Mouse (Mus musculus) myocyte (in vitro differentiated cells): ENCODE measurements around the gene Dhx57. TPM values are rescaled to one million over a fixed set of nuclear protein-coding genes. Genes with fewer than 3 reads are reported as not detected.
A peak's percentile ranks its signal among the peaks of the same experiment; 100 is the strongest.

Source experiments
- H3K27me3 ChIP-seq: one replicate; pipeline ENCODE4 v1.6.1; 2011; ENCODE audit not compliant: control insufficient read depth, insufficient read depth, insufficient read length
- H3K36me3 ChIP-seq: one replicate; pipeline ENCODE4 v1.6.1; 2011; ENCODE audit not compliant: control insufficient read depth, insufficient read depth
- H3K4me2 ChIP-seq: one replicate; pipeline ENCODE4 v1.6.1; 2011; ENCODE audit warnings: low read depth, control low read depth
- H3K4me3 ChIP-seq: one replicate; pipeline ENCODE4 v1.5.1; 2011; ENCODE audit warnings: mild to moderate bottlenecking, control low read depth, moderate library complexity
- H3K79me2 ChIP-seq: one replicate; pipeline ENCODE4 v1.6.1; 2011; ENCODE audit not compliant: control insufficient read depth, insufficient read depth
- H3ac ChIP-seq: one replicate; pipeline ENCODE4 v1.6.1; 2011; ENCODE audit not compliant: control insufficient read depth, insufficient read length
- CEBPB ChIP-seq: IDR thresholded peaks from 2 replicates; pipeline ENCODE4 v1.6.1; 2011; ENCODE audit warnings: mild to moderate bottlenecking, moderate library complexity; ENCODE audit not compliant: poor library complexity, insufficient read depth, severe bottlenecking
- E2F4 ChIP-seq: IDR thresholded peaks from one replicate; pipeline ENCODE4 v1.6.1; 2011; ENCODE audit warnings: mild to moderate bottlenecking, control low read depth, moderate library complexity; ENCODE audit not compliant: insufficient read depth
- MAX ChIP-seq: IDR thresholded peaks from one replicate; pipeline ENCODE4 v1.6.1; 2011; ENCODE audit warnings: low read depth, mild to moderate bottlenecking, control low read depth
- MYOD1 ChIP-seq, 3 experiments: IDR thresholded peaks; one replicate each; pipeline ENCODE4 v1.6.1; 2011; ENCODE audit warnings: control low read depth in 2 of 3, low read depth in 2 of 3, mild to moderate bottlenecking in 2 of 3, moderate library complexity in 1 of 3; ENCODE audit not compliant: insufficient read length in 2 of 3, control insufficient read depth in 1 of 3
- MYOG ChIP-seq, 3 experiments: IDR thresholded peaks; one replicate each; pipeline ENCODE4 v1.6.1; 2011; ENCODE audit warnings: control low read depth in 2 of 3, low read depth in 2 of 3, mild to moderate bottlenecking in 2 of 3; ENCODE audit not compliant: insufficient read length in 2 of 3, control insufficient read depth in 1 of 3, insufficient read depth in 1 of 3
- POLR2A ChIP-seq: IDR thresholded peaks from one replicate; pipeline ENCODE4 v1.6.1; 2011; ENCODE audit warnings: low read depth, mild to moderate bottlenecking, control low read depth, moderate library complexity; ENCODE audit not compliant: insufficient read length
- POLR2AphosphoS2 ChIP-seq: IDR thresholded peaks from one replicate; pipeline ENCODE4 v1.6.1; 2011; ENCODE audit warnings: low read depth, control low read depth; ENCODE audit not compliant: insufficient read length
- REST ChIP-seq: IDR thresholded peaks from one replicate; pipeline ENCODE4 v1.6.1; 2011; ENCODE audit warnings: mild to moderate bottlenecking, control low read depth, moderate library complexity; ENCODE audit not compliant: insufficient read depth, insufficient read length
- SRF ChIP-seq: IDR thresholded peaks from one replicate; pipeline ENCODE4 v1.6.1; 2011; ENCODE audit warnings: low read depth; ENCODE audit not compliant: control insufficient read depth, insufficient read length
- TCF12 ChIP-seq: IDR thresholded peaks from one replicate; pipeline ENCODE4 v1.6.1; 2011; ENCODE audit warnings: mild to moderate bottlenecking, control low read depth; ENCODE audit not compliant: poor library complexity, insufficient read depth, severe bottlenecking
- TCF3 ChIP-seq: IDR thresholded peaks from one replicate; pipeline ENCODE4 v1.6.1; 2011; ENCODE audit warnings: low read depth, control low read depth; ENCODE audit not compliant: insufficient read length
- USF1 ChIP-seq: IDR thresholded peaks from one replicate; pipeline ENCODE4 v1.6.1; 2011; ENCODE audit warnings: low read depth, mild to moderate bottlenecking, control low read depth, moderate library complexity
- polyA plus RNA-seq: library from polyadenylated mRNA; unstranded; fragments of >200 nt; fragmentation: generic; extraction: Trizol; gene quantifications from one replicate; pipeline ENCODE4 v1.2.1, GENCODE M21; 2012; ENCODE audit warnings: missing spikeins

Dhx57 gene
- polyA plus RNA-seq, 1 experiment, result 7.4 TPM

GRCm38 (mm10) chr17:80307251-80307650, 17.0 kb upstream of the Dhx57 start, which contains the start of gene Arhgef33:
TSS of gene Arhgef33 (plus strand) at chr17:80307407.
- TF ChIP-seq TCF3, result no peak
- no peak for TF ChIP-seq MYOD1 (IDR thresholded peaks at IDR 0.05; ENCODE audit: control insufficient read depth in 1 of 3, insufficient read length in 2 of 3, low read depth in 2 of 3)
- no peak for TF ChIP-seq POLR2A
- no peak for TF ChIP-seq MAX
- TF ChIP-seq USF1, result no peak
- no peak for TF ChIP-seq POLR2AphosphoS2
- no peak for TF ChIP-seq CEBPB
- TF ChIP-seq SRF, result no peak
- TF ChIP-seq TCF12, result no peak
- TF ChIP-seq E2F4, result no peak
- TF ChIP-seq REST, result no peak
- TF ChIP-seq MYOG (IDR thresholded peaks at IDR 0.05; ENCODE audit: control insufficient read depth in 1 of 3, insufficient read depth in 1 of 3, insufficient read length in 2 of 3, low read depth in 2 of 3), result no peak
- no peaks in the 10 kb centered on the region for H3K79me2 ChIP-seq
- no peak within 1 kb of the TSS for H3K4me2 ChIP-seq
- no peak within 1 kb of the TSS for H3K4me3 ChIP-seq
- H3K36me3 ChIP-seq, result no peaks in the 10 kb centered on the region
- H3ac ChIP-seq, result no peak within 1 kb of the TSS
- H3K27me3 ChIP-seq, result no peaks in the 10 kb centered on the region

DNA sequence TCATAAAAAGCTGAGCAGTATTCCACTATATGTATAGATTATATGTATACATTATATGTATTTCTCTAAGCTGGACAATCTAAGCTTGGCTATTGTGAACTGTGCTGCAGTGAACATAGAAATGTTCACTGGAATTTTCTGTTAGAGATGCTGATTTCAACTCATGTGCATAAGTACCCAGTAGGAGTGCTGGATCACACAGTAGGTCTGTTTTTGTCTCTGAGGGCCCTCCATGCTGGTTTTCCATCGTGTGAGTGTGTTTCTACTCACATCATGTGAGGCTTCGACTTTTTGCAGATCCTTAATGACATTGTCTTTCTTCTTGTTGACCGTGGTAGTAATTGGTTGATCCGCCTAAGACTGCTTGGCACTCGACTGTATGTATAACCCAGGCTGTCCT, 8.6 kb upstream of the Dhx57 start:
- Histone ChIP-seq H3K4me3 (no peak overlapping the region), H3K4me2 (no peak overlapping the region), H3K36me3 (no peaks in the 10 kb centered on the region), H3ac (no peak overlapping the region), H3K27me3 (no peaks in the 10 kb centered on the region), H3K79me2 (no peaks in the 10 kb centered on the region)
- TF ChIP-seq TCF3, result no peak
- no peak for TF ChIP-seq USF1
- no peak for TF ChIP-seq SRF

GRCm38 (mm10) chr17:80295258-80295657, 5.0 kb upstream of the Dhx57 start:
- Histone ChIP-seq H3K79me2 (no peaks in the 10 kb centered on the region), H3K4me2 (no peak overlapping the region), H3ac (no peak overlapping the region), H3K4me3 (no peak overlapping the region), H3K27me3 (no peaks in the 10 kb centered on the region), H3K36me3 (no peaks in the 10 kb centered on the region)
- TF ChIP-seq REST (no peak), TCF12 (no peak), MYOD1 (IDR thresholded peaks at IDR 0.05; ENCODE audit: control insufficient read depth in 1 of 3, insufficient read length in 2 of 3, low read depth in 2 of 3) (no peak), TCF3 (no peak), POLR2AphosphoS2 (no peak), POLR2A (no peak), CEBPB (no peak), MAX (no peak), E2F4 (no peak), USF1 (no peak), MYOG (IDR thresholded peaks at IDR 0.05; ENCODE audit: control insufficient read depth in 1 of 3, insufficient read depth in 1 of 3, insufficient read length in 2 of 3, low read depth in 2 of 3) (no peak), SRF (no peak)

DNA sequence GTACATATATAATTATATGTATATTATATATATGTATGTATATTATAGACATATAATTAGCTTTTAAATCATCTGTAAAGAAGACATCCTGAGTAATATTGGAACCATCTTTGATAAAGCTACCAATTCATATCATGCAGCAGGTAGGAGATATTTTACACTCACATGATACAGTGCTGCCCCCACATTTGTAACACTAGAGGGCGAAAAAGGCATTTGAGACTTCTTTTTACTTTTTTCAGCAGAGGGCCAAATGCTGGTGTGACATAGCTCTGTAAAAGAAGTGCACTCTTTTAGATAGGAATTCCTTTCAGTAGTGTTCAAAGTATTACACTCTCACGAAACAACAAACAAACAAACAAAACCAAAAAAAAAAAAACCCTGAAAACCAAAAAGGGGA, 872 bp upstream of the Dhx57 start:
- Histone ChIP-seq H3K36me3 (no peaks in the 10 kb centered on the region), H3K79me2 (peaks cover 21% of the 10 kb centered on the region), H3K27me3 (no peaks in the 10 kb centered on the region), H3ac (no peak overlapping the region), H3K4me2 (no peak overlapping the region), H3K4me3 (peak overlapping the region; percentile 91)
- TF ChIP-seq SRF (no peak), TCF3 (no peak), POLR2A (no peak), USF1 (no peak), TCF12 (no peak), POLR2AphosphoS2 (no peak), REST (no peak), MYOD1 (IDR thresholded peaks at IDR 0.05; ENCODE audit: control insufficient read depth in 1 of 3, insufficient read length in 2 of 3, low read depth in 2 of 3) (no peak), E2F4 (no peak), CEBPB (no peak), MAX (no peak), MYOG (IDR thresholded peaks at IDR 0.05; ENCODE audit: control insufficient read depth in 1 of 3, insufficient read depth in 1 of 3, insufficient read length in 2 of 3, low read depth in 2 of 3) (no peak)

DNA sequence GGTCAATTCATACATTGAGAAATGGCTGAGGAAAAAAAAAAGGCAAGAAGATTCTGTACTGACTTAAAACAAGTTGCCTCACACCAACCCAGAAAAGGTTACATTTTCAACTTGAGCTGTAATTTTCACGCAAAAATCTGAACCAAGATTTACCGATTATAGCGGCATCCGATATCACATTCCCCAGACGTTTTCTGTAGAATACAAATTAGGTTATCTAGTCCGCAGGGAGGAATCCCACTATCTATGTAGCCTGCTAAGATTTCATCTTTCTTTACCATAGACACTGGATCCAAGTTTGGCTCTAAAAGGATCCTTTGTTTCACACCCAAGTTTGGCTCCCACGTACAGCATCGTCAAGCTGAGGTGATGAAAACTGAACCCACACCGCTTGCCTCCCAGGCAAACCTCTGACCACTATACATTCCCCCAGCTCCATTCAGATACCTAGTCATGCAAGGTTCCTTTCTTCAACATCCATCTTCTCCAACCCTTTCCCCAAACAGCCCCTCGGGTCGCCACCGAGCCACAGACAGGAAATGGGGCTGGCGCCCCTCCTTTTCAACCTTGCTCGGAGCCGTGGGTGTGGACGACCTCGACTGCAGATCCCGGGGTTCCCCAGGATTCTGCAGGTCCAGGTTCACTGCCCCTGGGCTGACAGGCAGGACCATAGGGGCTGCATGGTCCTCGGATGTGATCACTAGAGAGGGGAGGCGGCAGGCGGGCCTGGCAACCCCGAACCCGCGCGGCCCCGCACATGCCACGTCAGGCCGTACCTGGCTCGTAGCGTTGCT, 799 bp downstream of the Dhx57 start:
- H3K4me3 ChIP-seq, result peak overlapping the region; percentile 91
- peaks cover 22% of the 10 kb centered on the region for H3K79me2 ChIP-seq
- TF ChIP-seq CEBPB (no peak), MYOD1 (IDR thresholded peaks at IDR 0.05; ENCODE audit: control insufficient read depth in 1 of 3, insufficient read length in 2 of 3, low read depth in 2 of 3) (peak in 1 of 3 experiments; percentile 14)
- no peaks in the 10 kb centered on the region for H3K27me3 ChIP-seq
- no peaks in the 10 kb centered on the region for H3K36me3 ChIP-seq
- peak overlapping the region; percentile 67 for H3ac ChIP-seq
- H3K4me2 ChIP-seq, result peak overlapping the region; percentile 75
